Mouse (Mus musculus) hindlimb bud, embryonic 11.5 days (tissue): Measurements from ENCODE around the gene Skap1.

Experiments used
- DNase-seq: peaks from one replicate; pipeline ENCODE4 v3.0.0-alpha.2; 2012; ENCODE audit warnings: low read depth, low spot score; ENCODE audit errors: extremely low spot score

Gene Skap1

DNA sequence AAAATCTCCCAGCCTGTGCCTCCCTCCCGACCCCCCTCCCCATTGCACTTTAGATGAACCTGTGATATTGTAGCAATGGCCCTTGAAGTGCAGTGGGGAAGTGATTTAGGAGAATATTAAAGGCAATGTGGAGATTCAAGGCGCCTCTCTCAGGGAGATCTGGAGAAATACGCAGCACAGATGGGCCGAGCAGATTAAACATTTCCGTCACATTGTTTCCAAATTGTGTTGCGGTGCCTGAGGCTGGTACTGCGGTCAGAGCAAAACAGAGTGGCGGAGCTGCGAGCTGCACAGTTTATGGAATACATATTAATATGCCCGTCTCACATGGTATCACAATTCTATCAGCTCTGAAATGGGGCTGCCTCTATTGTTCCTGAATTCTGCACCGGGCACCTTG is 278.6 kb downstream of the Skap1 start:
- DNase-seq: no peak

- no peak for DNase-seq
Measured at GRCm38 (mm10) chr11:96743891-96744290, 279.5 kb downstream of the Skap1 start.

DNA sequence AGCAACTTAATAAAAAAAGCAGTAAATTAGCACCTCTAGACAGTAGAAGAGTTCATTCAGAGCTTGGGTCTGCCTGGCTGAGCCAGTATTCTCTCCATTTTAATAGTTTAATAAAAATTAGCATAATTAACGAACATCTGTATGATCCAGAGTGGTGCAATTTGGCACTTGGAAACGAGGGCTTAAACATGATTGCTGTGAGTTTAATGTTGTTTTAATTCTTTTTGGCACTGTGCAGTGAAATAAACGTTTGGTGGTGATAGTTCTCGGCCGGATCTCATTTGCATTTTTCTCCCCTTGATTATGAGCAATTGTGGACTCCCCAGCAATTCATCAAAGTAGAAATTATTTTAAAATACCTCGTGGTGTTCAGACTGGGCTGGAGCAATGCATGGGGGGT is 282.3 kb downstream of the Skap1 start:
- no peak for DNase-seq

DNA sequence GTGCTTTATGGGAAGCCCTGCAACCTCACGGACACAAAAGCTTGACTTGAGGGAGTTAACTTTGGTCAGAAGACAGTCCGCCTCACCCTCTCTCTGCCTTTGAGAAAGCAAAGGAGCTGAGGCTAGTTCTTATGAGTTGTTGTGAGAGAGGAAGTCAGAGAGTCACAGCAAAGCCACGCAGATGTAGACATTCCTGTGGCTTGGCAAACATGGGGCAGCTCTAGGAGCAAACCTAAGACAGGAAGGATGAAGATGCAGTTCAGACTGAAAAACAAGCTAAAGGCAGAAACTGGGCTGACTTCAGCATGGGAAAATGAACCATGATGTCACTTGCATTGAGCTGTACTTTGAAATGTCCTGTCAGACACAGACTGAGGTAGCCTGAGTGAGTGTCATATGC is 283.2 kb downstream of the Skap1 start:
- no peak for DNase-seq

DNA sequence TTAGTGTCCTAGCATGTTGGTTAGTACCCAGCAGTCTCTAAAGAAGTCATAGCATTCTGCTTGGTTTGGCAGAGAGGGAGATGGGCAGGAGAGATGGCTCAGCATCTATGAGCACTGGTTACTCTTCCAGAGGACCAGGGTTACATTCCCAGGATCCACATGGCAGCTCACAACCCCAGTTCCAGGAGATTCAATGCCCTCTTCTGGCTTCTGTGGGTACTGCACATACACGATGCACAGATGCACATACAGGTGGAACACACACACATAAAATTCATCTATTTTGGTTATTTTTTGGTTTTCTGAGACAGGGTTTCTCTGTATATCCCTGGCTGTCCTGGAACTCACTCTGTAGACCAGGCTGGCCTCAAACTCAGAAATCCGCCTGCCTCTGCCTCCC is 290.9 kb downstream of the Skap1 start:
- no peak for DNase-seq

DNA sequence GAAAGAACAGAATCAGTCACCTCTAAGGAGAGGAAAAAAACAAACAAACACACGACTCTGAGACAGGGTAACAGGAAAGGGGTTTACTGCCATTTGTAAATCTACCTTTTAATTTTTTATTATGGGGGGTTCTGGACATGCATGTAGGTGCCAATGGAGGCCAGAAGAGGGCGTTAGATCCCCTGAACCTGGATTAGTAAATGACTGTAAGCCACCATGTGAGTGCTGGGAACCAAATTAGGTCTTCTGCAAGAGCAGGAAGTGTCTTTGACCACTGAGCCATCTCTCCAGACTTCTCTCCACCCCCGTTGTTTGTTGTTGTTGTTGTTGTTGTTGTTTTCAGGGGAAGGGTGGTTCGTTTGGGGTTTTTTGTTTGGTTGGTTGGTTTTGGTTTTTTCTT is 293.0 kb downstream of the Skap1 start:
- DNase-seq: no peak

GRCm38 (mm10) chr11:96758402-96758801 is 294.0 kb downstream of the Skap1 start:
- DNase-seq: no peak

GRCm38 (mm10) chr11:96760042-96760441 is 295.6 kb downstream of the Skap1 start:
- no peak for DNase-seq

- DNase-seq: no peak
Measured at GRCm38 (mm10) chr11:96761984-96762383, 297.6 kb downstream of the Skap1 start.

DNA sequence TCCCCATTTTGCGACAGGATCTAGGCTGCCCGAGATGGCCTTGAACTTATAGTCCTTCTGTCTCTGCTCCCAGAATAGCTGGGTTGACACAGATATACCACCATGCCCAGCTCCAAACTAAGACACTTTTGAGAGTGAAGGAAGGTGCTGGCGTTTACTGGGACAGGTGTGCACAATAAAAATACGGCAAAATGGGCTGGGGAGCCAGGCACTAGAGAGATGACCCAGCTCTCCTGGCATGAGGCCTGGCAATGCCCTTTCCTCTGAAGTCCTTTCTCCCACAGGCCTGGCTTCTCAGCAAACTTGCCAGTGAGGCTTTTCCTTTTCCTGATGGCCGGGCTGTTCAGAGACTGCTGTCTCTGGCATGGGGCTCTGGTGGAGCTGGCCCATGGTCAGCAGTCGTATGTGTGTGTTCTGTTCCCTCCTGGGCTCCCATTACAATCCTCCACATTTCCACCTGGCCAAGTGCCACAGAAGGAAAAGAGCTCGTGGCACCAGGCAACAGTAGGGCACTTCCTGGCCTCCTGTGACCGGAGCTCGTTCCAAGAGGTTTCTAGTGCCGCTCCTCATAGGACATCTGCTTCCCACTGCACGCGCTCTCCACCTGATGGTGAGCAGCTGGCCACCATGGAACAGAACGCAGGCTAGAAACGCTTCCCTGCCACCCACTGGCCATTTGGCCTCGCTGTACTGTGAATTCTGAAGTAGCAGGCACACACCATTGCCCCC is 298.5 kb downstream of the Skap1 start:
- DNase-seq: no peak

DNA sequence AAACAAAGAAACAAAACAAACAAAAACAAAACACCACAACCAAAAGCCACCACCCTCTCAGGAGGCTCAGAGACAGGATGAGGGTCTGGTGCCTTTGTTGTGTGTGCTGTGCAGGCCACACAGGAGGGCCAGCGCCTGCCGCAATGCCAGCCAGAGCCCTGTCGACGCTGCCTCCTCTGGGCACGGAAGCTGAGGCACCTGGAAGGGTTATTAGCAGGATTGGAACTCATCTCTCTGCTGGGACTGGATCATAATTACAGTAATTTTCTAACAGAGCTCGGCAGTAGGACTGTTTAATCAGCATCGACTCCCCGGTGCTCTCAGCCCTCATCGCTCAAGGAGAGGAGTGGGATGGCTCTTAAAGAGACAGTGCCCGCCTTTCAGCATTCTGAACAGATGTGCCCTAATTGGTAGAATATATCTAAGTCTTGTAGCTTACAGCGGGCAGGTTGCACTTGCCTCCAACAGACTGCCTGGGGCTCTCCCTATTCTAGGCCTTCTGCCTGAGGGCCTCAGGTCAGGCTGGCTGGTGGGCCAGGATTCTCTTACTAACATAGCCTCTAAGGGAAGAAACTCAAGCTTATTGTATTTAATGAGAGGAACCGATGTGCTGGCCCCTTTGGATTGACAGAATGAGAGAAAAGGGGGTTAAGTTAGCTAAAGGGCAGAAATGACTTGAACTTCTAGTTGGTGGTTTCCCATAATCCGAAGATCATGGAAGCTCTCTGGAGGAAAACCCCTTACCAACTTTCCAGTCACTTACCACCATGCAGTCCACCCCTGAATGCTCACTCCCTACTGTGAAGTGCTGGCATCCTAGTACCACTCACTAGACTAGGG is 300.3 kb downstream of the Skap1 start:
- no peak for DNase-seq

GRCm38 (mm10) chr11:96765645-96766044 is 301.3 kb downstream of the Skap1 start:
- no peak for DNase-seq

GRCm38 (mm10) chr11:96766555-96766954 is 302.2 kb downstream of the Skap1 start:
- no peak for DNase-seq

DNA sequence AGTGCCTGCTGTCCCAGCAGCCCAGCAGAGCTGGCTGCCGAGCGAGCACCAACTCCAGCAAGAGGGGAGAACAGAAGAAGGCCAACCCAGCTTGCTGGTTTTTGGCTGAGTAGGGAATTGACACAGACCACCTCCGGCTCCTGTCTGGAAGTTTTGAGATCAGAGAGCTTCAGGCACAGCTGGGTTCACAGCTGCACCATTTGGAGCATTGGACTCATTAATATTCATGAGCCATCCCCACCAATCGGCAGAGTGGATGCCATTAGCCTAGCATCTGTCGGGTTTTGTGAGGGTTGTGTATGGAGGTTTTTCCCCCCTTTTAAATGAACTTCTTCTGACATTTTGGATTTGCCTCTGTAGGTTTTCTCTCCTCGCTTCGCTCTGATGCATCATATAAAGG is 302.7 kb downstream of the Skap1 start:
- no peak for DNase-seq

DNA sequence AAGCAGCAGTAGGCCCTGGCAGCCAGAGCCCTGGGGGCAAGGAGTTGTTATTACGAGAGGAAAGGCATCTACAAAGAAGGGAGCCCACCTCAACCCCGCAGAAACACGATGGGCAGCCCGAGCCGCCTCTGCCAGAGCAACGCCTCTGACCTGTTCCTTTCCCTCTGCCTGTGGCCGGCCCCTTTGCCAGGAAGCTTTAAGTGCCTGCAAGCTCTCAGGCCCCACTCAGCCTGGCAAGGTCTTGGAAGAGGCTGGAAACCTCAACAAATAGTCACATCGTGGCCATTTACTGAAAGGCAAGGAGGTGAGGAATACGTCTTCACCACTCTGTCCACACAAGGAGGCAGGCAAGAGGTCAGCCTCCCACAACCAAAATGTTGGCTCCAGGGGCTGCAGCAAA is 303.8 kb downstream of the Skap1 start:
- DNase-seq: no peak

- no peak for DNase-seq
Measured at GRCm38 (mm10) chr11:96771274-96771975, 307.0 kb downstream of the Skap1 start.

- DNase-seq: no peak
Measured at GRCm38 (mm10) chr11:96772413-96772812, 308.0 kb downstream of the Skap1 start.

GRCm38 (mm10) chr11:96774536-96774935 is 310.1 kb downstream of the Skap1 start:
- no peak for DNase-seq

GRCm38 (mm10) chr11:96775063-96775462 is 310.7 kb downstream of the Skap1 start:
- DNase-seq: no peak

- no peak for DNase-seq
Measured at GRCm38 (mm10) chr11:96775665-96776064, 311.3 kb downstream of the Skap1 start.

DNA sequence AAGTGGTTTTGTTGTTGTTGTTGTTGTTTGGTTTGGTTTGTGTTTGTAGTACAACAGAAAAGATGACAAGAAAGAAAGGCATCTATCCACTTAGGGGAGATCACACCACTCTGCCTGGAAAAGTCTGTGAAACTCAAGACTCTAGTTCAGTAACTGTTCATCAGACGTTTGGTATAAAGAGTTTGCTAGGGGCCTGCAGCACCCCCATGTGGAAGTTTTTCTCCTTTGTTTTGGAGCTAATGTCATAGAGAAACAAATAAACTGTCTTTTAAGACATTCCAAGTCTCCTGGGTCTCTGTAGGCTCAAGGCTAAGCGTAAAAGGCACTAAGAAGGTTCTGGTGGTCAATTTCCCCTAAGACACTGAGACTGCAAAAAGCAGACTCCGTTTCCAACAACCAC is 311.7 kb downstream of the Skap1 start:
- no peak for DNase-seq
